Mouse (Mus musculus) heart, postnatal 0 days (tissue): ENCODE measurements around the gene Hpse2.

ENCODE experiments used
- CTCF ChIP-seq: IDR thresholded peaks from 2 replicates; pipeline ENCODE4 v1.5.1; 2016; ENCODE audit warnings: antibody characterized with exemption, control low read depth, low read depth
- EP300 ChIP-seq: IDR thresholded peaks from 2 replicates; pipeline ENCODE4 v1.6.1; 2016; ENCODE audit warnings: antibody characterized with exemption, low read depth

GRCm38 (mm10) chr19:42785129-42785528 is 603.0 kb downstream of the Hpse2 start:
- peak; percentile 29 for TF ChIP-seq CTCF
- no peak for TF ChIP-seq EP300
